Mouse (Mus musculus) intestine, postnatal 0 days (tissue): ENCODE results near the gene Dlgap3. TPM values are rescaled to one million over a fixed set of nuclear protein-coding genes. Genes with fewer than 3 reads are reported as not detected.
A peak's percentile ranks its signal among the peaks of the same experiment; 100 is the strongest.

Experiments
- ATAC-seq: fragments of 200-750 bp; cut with Nextera tagmentation; 2 replicates; pipeline ENCODE4 v1.8.0; 2017; ENCODE audit warnings: mild to moderate bottlenecking, moderate TSS enrichment, moderate library complexity
- H3K27ac ChIP-seq: fragments of 300-500 bp; sonication (generic); 2 replicates; pipeline ENCODE4 v1.5.1; 2014; ENCODE audit warnings: mild to moderate bottlenecking, low read depth, low read length, moderate library complexity
- H3K27me3 ChIP-seq: fragments of 300-500 bp; sonication (generic); replicated peaks from 2 replicates; pipeline ENCODE4 v1.6.1; 2014; ENCODE audit warnings: low read length, mixed read lengths; ENCODE audit not compliant: control insufficient read depth, insufficient read depth
- H3K36me3 ChIP-seq: fragments of 300-500 bp; sonication (generic); 2 replicates; pipeline ENCODE4 v1.6.1; 2014; ENCODE audit warnings: mild to moderate bottlenecking, moderate library complexity; ENCODE audit not compliant: control insufficient read depth, insufficient read depth
- H3K4me1 ChIP-seq: fragments of 300-500 bp; sonication (generic); replicated peaks from 2 replicates; pipeline ENCODE4 v1.6.1; 2014; ENCODE audit warnings: antibody characterized with exemption, low read length, mixed read lengths; ENCODE audit not compliant: control insufficient read depth, insufficient read depth
- H3K4me2 ChIP-seq: fragments of 300-500 bp; sonication (generic); replicated peaks from 2 replicates; pipeline ENCODE4 v1.6.1; 2014; ENCODE audit warnings: low read depth, mild to moderate bottlenecking, moderate library complexity
- H3K4me3 ChIP-seq: fragments of 300-500 bp; sonication (generic); 2 replicates; pipeline ENCODE4 v1.5.1; 2014; ENCODE audit warnings: low read depth, low read length
- H3K9ac ChIP-seq: fragments of 300-500 bp; sonication (generic); 2 replicates; pipeline ENCODE4 v1.6.1; 2014; ENCODE audit warnings: mild to moderate bottlenecking, low read depth, low read length
- H3K9me3 ChIP-seq: fragments of 300-500 bp; sonication (generic); 2 replicates; pipeline ENCODE4 v1.6.1; 2016; ENCODE audit warnings: mixed run types; ENCODE audit not compliant: control insufficient read depth
- CTCF ChIP-seq: sonication (generic); IDR thresholded peaks from 2 replicates; pipeline ENCODE4 v1.5.1; 2016; ENCODE audit warnings: low read depth, mild to moderate bottlenecking, control low read depth, antibody characterized with exemption, moderate library complexity
- WGBS: fragments of 180-500 bp; shearing (Covaris S2); extraction: QIAGEN DNeasy Blood & Tissue Kit; methylation state at CpG from one replicate; pipeline ENCODE4 v1.1.7; 2014; 5-methylcytosine and 5-hydroxymethylcytosine counted together
- polyA plus RNA-seq: library from polyadenylated mRNA; unstranded; fragments of >200 nt; fragmentation: Nextera tagmentation; extraction: Ambion mirVana; gene quantifications from 2 replicates; pipeline ENCODE4 v1.2.1, GENCODE M21; 2015

Dlgap3 gene
- polyA plus RNA-seq, 1 experiment from 2014 or later: 0.46 TPM

GRCm38 (mm10) chr4:127227051-127227673, 58.2 kb downstream of the Dlgap3 start:
- Histone ChIP-seq H3K9me3 (no peaks in the 10 kb centered on the region), H3K36me3 (no peaks in the 10 kb centered on the region), H3K9ac (no peak overlapping the region), H3K4me3 (no peak overlapping the region), H3K27ac (no peak overlapping the region), H3K4me2 (no peak overlapping the region), H3K27me3 (peaks cover 6% of the 10 kb centered on the region; the same call in 1 of the 2 replicates), H3K4me1 (no peaks in the 10 kb centered on the region)
- 28% methylated on average over 17 of the region's 17 CpGs for WGBS
- TF ChIP-seq CTCF: no peak
- no peak for ATAC-seq

DNA sequence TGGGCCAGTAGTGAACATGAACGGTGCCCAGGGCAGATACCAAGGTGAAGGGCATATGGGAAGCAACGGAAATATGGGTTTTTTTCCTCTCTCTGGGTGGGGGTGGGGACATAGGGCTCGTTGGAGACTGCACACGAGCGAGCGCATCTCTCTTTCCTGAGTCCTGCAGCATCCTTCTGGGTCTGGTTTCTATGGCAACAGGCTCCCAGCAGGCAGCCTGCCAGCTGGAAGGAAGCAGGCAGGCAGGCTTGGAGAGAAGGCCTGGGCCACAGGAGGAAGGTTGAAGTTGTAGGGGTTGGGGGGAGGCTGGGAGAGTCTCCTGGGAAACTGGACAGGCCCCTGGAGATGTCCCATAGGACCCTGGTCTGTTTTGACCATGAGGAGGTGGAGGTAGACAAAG, 63.0 kb downstream of the Dlgap3 start:
- WGBS: 47% methylated on average over 6 of the region's 6 CpGs
- Histone ChIP-seq H3K4me2 (no peak overlapping the region), H3K9ac (no peak overlapping the region), H3K36me3 (no peaks in the 10 kb centered on the region), H3K27ac (no peak overlapping the region), H3K9me3 (no peaks in the 10 kb centered on the region), H3K4me1 (peaks cover 5% of the 10 kb centered on the region; the same call in 1 of the 2 replicates), H3K4me3 (no peak overlapping the region), H3K27me3 (peaks cover 10% of the 10 kb centered on the region)
- no peak for TF ChIP-seq CTCF
- ATAC-seq: no peak

DNA sequence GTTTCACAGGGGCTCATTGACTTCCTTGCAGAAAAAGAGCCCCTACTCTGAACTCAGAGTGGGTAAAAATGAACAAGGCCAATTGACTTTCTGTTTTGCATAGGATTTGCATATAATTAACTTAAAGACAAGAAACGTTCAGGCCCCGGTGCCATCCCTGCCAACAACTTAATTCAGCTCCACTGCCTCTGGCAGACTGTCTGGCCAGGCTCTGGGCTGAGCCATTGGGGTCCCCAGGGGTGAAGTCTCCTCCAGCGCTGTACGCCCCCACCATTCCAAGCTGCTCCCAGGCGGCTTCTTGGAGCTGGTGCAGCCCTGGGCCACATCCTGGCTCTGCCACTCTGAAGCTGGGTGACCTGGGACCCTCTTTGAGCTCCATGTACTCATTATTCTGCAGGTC, 63.5 kb downstream of the Dlgap3 start:
- Histone ChIP-seq H3K9ac (no peak overlapping the region), H3K36me3 (no peaks in the 10 kb centered on the region), H3K9me3 (no peaks in the 10 kb centered on the region), H3K27me3 (peaks cover 15% of the 10 kb centered on the region), H3K27ac (no peak overlapping the region), H3K4me3 (no peak overlapping the region), H3K4me2 (no peak overlapping the region), H3K4me1 (peaks cover 5% of the 10 kb centered on the region; the same call in 1 of the 2 replicates)
- no peak for TF ChIP-seq CTCF
- ATAC-seq: no peak
- 71% methylated on average over 5 of the region's 5 CpGs for WGBS

DNA sequence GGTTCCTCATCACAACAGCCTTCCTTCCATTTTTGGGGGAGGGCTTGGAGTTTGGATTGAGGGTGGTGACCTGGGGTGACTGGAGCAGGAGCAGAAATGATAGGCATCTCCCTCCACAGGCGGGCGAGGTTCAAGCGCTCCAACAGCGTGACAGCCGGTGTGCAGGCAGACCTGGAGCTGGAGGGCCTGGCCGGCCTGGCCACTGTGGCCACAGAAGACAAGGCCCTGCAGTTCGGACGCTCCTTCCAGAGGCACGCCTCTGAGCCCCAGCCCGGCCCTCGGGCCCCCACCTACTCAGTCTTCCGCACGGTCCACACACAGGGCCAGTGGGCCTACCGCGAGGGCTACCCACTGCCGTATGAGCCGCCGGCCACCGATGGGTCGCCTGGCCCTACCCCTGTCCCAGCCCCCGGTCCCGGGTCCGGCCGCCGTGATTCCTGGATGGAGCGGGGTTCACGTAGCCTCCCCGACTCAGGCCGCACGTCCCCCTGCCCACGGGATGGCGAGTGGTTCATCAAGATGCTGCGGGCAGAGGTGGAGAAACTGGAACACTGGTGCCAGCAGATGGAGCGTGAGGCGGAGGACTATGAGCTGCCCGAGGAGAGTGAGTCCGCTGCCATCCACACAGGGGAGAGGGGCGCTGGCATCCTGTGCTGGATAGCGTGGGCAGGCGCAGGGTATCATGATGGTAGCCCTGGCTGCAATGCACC, 64.6 kb downstream of the Dlgap3 start:
- no peak overlapping the region for H3K4me2 ChIP-seq
- WGBS: 78% methylated on average over 40 of the region's 40 CpGs

DNA sequence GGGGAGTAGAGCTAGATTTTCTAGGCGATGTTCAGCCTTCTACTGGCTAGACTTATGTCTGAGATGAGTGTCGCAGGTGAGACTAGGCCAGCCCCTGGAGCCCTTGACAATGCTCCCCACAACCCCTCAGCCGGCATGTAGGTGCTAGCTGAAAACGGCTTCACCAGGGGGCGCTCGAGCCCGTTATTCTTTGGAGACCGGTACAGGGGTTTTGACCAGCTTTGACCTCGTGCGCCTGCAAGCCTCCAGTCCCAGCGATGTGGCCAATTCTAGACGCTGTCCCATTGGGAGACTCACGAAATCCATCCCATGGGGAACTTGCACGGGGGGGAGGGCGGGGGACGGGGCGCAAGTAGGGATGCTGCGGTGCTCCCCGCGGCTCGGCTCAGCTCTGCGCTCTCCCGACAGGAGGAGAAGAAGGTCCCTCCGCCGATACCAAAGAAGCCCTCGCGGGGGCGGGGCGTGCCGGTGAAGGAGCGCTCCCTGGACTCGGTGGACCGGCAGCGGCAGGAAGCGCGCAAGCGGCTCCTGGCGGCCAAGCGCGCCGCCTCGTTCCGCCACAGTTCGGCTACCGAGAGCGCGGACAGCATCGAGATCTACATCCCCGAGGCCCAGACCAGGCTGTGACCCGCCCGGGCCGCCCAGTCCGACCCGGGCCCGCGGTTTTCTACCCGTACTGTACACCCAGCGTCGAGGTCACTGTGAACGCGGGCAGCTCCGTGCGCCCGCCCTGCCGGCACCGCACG, 66.9 kb downstream of the Dlgap3 start:
- peak overlapping the region; percentile 55 for H3K4me3 ChIP-seq
- H3K9me3 ChIP-seq: no peaks in the 10 kb centered on the region
- peak overlapping the region; percentile 40 for H3K9ac ChIP-seq
- WGBS: under 1% methylated on average over 67 of the region's 67 CpGs
- H3K4me2 ChIP-seq: peak overlapping the region; percentile 96
- H3K27me3 ChIP-seq: peaks cover 17% of the 10 kb centered on the region
- ATAC-seq: peak; percentile 71
- peak; percentile 66 for TF ChIP-seq CTCF
- H3K4me1 ChIP-seq: peaks cover 5% of the 10 kb centered on the region; the same call in 1 of the 2 replicates
- H3K27ac ChIP-seq: no peak overlapping the region
- no peaks in the 10 kb centered on the region for H3K36me3 ChIP-seq

More for the DNA sequence above, 64.6 kb downstream of the Dlgap3 start:
- Histone ChIP-seq H3K27ac (no peak overlapping the region), H3K9ac (no peak overlapping the region), H3K4me1 (peaks cover 5% of the 10 kb centered on the region; the same call in 1 of the 2 replicates), H3K36me3 (no peaks in the 10 kb centered on the region), H3K4me3 (no peak overlapping the region), H3K27me3 (peaks cover 17% of the 10 kb centered on the region), H3K9me3 (no peaks in the 10 kb centered on the region)
- no peak for TF ChIP-seq CTCF
- ATAC-seq: 0 out of 2 replicates have a peak, but pooled peaks have one; percentile 2

GRCm38 (mm10) chr4:127236631-127237030, 67.6 kb downstream of the Dlgap3 start:
- no peaks in the 10 kb centered on the region for H3K36me3 ChIP-seq
- WGBS: 4% methylated on average over 14 of the region's 14 CpGs
- H3K4me2 ChIP-seq: peak overlapping the region; percentile 96
- no peak overlapping the region for H3K27ac ChIP-seq
- no peak for ATAC-seq
- H3K9me3 ChIP-seq: no peaks in the 10 kb centered on the region
- 0 out of 2 replicates have a peak overlapping the region, but pooled peaks have one; percentile 40 for H3K9ac ChIP-seq
- H3K27me3 ChIP-seq: peaks cover 17% of the 10 kb centered on the region
- H3K4me1 ChIP-seq: peaks cover 5% of the 10 kb centered on the region; the same call in 1 of the 2 replicates
- peak overlapping the region; percentile 55 for H3K4me3 ChIP-seq
- TF ChIP-seq CTCF: no peak
